Mouse (Mus musculus): Measurements from ENCODE around the gene Morc2b. TPM values are rescaled to one million over a fixed set of nuclear protein-coding genes. Genes with fewer than 3 reads are reported as not detected.

Gene Morc2b
- polyA plus RNA-seq, 1 experiment from 2014 or later: not detected

DNA sequence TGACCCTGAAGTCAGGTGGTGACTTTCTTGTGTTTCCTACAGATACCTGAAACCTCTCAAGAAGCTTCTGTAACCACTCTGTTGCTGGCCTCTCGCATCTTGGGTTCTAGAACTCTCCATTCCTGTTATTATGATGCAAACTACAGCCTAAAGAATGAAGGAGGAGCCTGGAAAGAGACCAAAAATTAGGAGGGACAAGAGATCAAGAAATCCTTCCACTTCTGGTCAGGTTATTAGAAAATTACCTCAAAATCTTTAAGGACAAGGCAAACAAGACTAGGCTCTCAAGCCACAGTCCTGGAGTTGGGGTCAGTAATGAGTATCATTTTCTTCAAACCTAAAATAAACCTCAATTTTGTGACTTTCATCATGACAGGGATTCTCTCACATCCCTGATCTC lies 71.5 kb downstream of the Morc2b start, which contains the start of gene 4921501E09Rik:
Gene 4921501E09Rik (minus strand): TSS at position 101 of the 400 bp plus-strand sequence.
- Histone ChIP-seq H3K4me3 (ENCODE audit: low read depth, low read length) (no peak within 1 kb of the TSS), H3K4me2 (ENCODE audit: low read depth, low read length) (no peak within 1 kb of the TSS), H3K4me1 (ENCODE audit: control insufficient read depth, low read depth, low read length) (no peaks in the 10 kb centered on the region), H3K27me3 (ENCODE audit: control insufficient read depth, insufficient read depth, low read depth, low read length) (no peaks in the 10 kb centered on the region), H3K9me3 (replicated peaks; ENCODE audit: control insufficient read depth, low read length) (no peaks in the 10 kb centered on the region), H3K36me3 (ENCODE audit: control insufficient read depth, insufficient read depth) (no peaks in the 10 kb centered on the region), H3K9ac (ENCODE audit: low read depth, low read length) (no peak within 1 kb of the TSS), H3K27ac (ENCODE audit: low read length) (no peak within 1 kb of the TSS)
- ATAC-seq (ENCODE audit: low read depth): no peak
- WGBS (ENCODE audit: insufficient replicate concordance): 9% methylated on average over 1 of the region's 1 CpGs

Other genes with a start within 250 kb of the Morc2b start
- gene Zfp870, start 248.0 kb downstream of the Morc2b start, polyA plus RNA-seq (2015; fragmentation: Nextera tagmentation; extraction: Ambion mirVana): 1.3 and 1.4 TPM in 2 replicates
- not detected in 2 replicates for gene Cyp4f14, start 222.3 kb downstream of the Morc2b start, polyA plus RNA-seq (2015; fragmentation: Nextera tagmentation; extraction: Ambion mirVana)
- gene Cyp4f13, start 192.3 kb downstream of the Morc2b start, polyA plus RNA-seq (2015; fragmentation: Nextera tagmentation; extraction: Ambion mirVana): 8.0 and 9.6 TPM in 2 replicates
- 3.5 and 4.0 TPM in 2 replicates for gene Zfp472, start 173.9 kb downstream of the Morc2b start, polyA plus RNA-seq (2015; fragmentation: Nextera tagmentation; extraction: Ambion mirVana)
- gene Zfp952, start 146.6 kb downstream of the Morc2b start, polyA plus RNA-seq (2015; fragmentation: Nextera tagmentation; extraction: Ambion mirVana): 2.6 and 3.0 TPM in 2 replicates
- gene Zfp763, start 106.3 kb downstream of the Morc2b start, polyA plus RNA-seq (2015; fragmentation: Nextera tagmentation; extraction: Ambion mirVana): 2.2 and 2.3 TPM in 2 replicates
- gene 4921501E09Rik, start 71.6 kb downstream of the Morc2b start, polyA plus RNA-seq (2015; fragmentation: Nextera tagmentation; extraction: Ambion mirVana): not detected in 2 replicates
- gene Zfp563, start 50.4 kb downstream of the Morc2b start, polyA plus RNA-seq (2015; fragmentation: Nextera tagmentation; extraction: Ambion mirVana): 1.1 and 1.4 TPM in 2 replicates
- not detected in 2 replicates for gene Olfr55, start 28.8 kb upstream of the Morc2b start, polyA plus RNA-seq (2015; fragmentation: Nextera tagmentation; extraction: Ambion mirVana)
- gene Olfr239, start 51.6 kb upstream of the Morc2b start, polyA plus RNA-seq (2015; fragmentation: Nextera tagmentation; extraction: Ambion mirVana): not detected in 2 replicates
- gene Olfr1564, start 82.0 kb upstream of the Morc2b start, polyA plus RNA-seq (2015; fragmentation: Nextera tagmentation; extraction: Ambion mirVana): 0.01 TPM in 1 of 2 replicates, not detected in the other
- 4.0 and 4.2 TPM in 2 replicates for gene Zfp955a, start 115.5 kb upstream of the Morc2b start, polyA plus RNA-seq (2015; fragmentation: Nextera tagmentation; extraction: Ambion mirVana)
- gene Olfr63, start 125.0 kb upstream of the Morc2b start, polyA plus RNA-seq (2015; fragmentation: Nextera tagmentation; extraction: Ambion mirVana): not detected in 2 replicates
- gene Zfp955b, start 149.9 kb upstream of the Morc2b start, polyA plus RNA-seq (2015; fragmentation: Nextera tagmentation; extraction: Ambion mirVana): 2.6 and 3.3 TPM in 2 replicates
- gene Zfp81, start 219.2 kb upstream of the Morc2b start, polyA plus RNA-seq (2015; fragmentation: Nextera tagmentation; extraction: Ambion mirVana): 2.1 and 2.3 TPM in 2 replicates